In the genomic region with DNA sequence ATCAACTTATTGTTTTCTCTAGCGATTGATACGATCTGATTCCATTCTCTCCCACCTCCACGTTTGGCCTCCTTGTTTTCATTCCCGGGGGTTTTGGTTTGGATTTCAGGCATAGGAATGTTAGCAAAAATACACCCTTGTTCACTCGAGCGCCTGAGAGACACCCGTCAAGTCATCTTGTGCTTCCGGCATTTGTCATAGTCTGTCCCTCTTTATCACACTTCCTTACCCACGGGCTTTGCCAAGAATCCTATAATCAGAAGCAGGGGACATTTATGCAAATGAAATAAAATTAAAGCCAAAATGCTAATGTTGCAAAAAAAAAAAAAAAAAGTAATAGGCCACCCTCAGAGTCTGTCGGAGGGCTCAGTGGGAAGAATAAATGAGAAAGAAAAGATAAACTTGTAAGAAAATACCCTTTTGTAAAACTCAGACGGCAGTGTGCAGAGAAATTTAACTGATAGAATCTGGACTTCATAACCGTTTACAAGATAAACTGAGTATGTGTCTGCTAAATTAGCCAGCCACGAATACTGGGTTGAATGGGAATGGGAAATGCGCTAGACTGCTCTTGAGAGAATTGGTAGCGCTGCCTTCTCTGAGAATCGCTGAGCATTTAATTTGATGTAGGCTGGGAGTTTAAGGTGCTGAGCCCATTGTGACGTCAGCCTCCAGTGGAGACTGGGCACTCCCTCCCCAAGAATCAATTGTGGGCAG, we compare ENCODE assay signal across 9 mouse cellular contexts.
DNase-seq lines count a peak whose midpoint lies in the region; ATAC-seq and TF ChIP-seq lines count a peak whose summit lies in the region.
"Had no signal": no experiment of that assay in that cellular context is flagged by ENCODE, and none has a peak within 500 bp of the region (broad histone marks: within the 10 kb centered on the region; RNA-seq: fewer than 3 reads in every experiment).

No protein-coding gene starts in this region.

- no peak overlapping the region for H3K4me3 ChIP-seq in neural tube, embryonic 15.5 days (replicated peaks)
- no peak overlapping the region for H3K4me3 ChIP-seq in hindbrain, postnatal 0 days (ENCODE audit: low read length)
- H3K4me3 ChIP-seq: embryonic facial prominence, embryonic 12.5 days had no signal

- TF ChIP-seq CTCF in hindbrain, postnatal 0 days (IDR thresholded peaks at IDR 0.05; ENCODE audit: low read depth) = no peak

- H3K9ac ChIP-seq in neural tube, embryonic 15.5 days (replicated peaks) = no peak overlapping the region
- no peak overlapping the region for H3K9ac ChIP-seq in hindbrain, postnatal 0 days (replicated peaks; ENCODE audit: low read length)
- H3K9ac ChIP-seq: embryonic facial prominence, embryonic 12.5 days had no signal

- no peaks in the 10 kb centered on the region for H3K27me3 ChIP-seq in neural tube, embryonic 15.5 days (replicated peaks)
- no peaks in the 10 kb centered on the region for H3K27me3 ChIP-seq in hindbrain, postnatal 0 days (ENCODE audit: insufficient read depth, low read length)
- H3K27me3 ChIP-seq: embryonic facial prominence, embryonic 12.5 days had no signal

- no peak overlapping the region for H3K4me2 ChIP-seq in neural tube, embryonic 15.5 days
- 0 out of 2 replicates have a peak overlapping the region, but pooled peaks have one; percentile 18 for H3K4me2 ChIP-seq in hindbrain, postnatal 0 days (ENCODE audit: low read depth, low read length)
- H3K4me2 ChIP-seq: embryonic facial prominence, embryonic 12.5 days had no signal

- DNase-seq in heart, adult 18-20 months = peak; percentile 45 to 53
- no peak for DNase-seq in heart, postnatal 4 days
- DNase-seq in neural tube, embryonic 10.5 days (ENCODE audit: extremely low spot score, low spot score) = no peak
- peak; percentile 31 for DNase-seq in hindbrain, postnatal 0 days (ENCODE audit: low spot score)
- DNase-seq in telencephalon, adult 2 months (ENCODE audit: low read depth, low spot score) = peak; percentile 13
- DNase-seq in cerebellum, adult 11-12 months = no peak
- DNase-seq in urinary bladder, postnatal 14 days (ENCODE audit: low spot score) = no peak

- peak overlapping the region; percentile 38; the same call in 1 of the 2 replicates for H3K27ac ChIP-seq in neural tube, embryonic 15.5 days (replicated peaks)
- H3K27ac ChIP-seq in hindbrain, postnatal 0 days = peak overlapping the region; percentile 15; the same call in 1 of the 2 replicates
- H3K27ac ChIP-seq: embryonic facial prominence, embryonic 12.5 days had no signal

- ATAC-seq in neural tube, embryonic 15.5 days (ENCODE audit: low FRiP score) = no peak
- ATAC-seq in hindbrain, postnatal 0 days = 0 out of 2 replicates have a peak, but pooled peaks have one; percentile 33

- no peaks in the 10 kb centered on the region for H3K9me3 ChIP-seq in neural tube, embryonic 15.5 days (replicated peaks)
- H3K9me3 ChIP-seq in hindbrain, postnatal 0 days (ENCODE audit: low read length) = no peaks in the 10 kb centered on the region
- H3K9me3 ChIP-seq: embryonic facial prominence, embryonic 12.5 days had no signal

- H3K4me1 ChIP-seq in neural tube, embryonic 15.5 days = 0 out of 2 replicates have a peak, but pooled peaks cover 6% of the 10 kb centered on the region
- H3K4me1 ChIP-seq in hindbrain, postnatal 0 days (ENCODE audit: insufficient read depth, low read length) = peaks cover 3% of the 10 kb centered on the region; the same call in 1 of the 2 replicates

- H3K36me3 ChIP-seq in neural tube, embryonic 15.5 days = no peaks in the 10 kb centered on the region
- no peaks in the 10 kb centered on the region for H3K36me3 ChIP-seq in hindbrain, postnatal 0 days (ENCODE audit: insufficient read depth, low read length)
- H3K36me3 ChIP-seq: embryonic facial prominence, embryonic 12.5 days had no signal

- WGBS in neural tube, embryonic 15.5 days = 53% methylated on average over 17 of the region's 17 CpGs
- WGBS in hindbrain, postnatal 0 days = 33% methylated on average over 17 of the region's 17 CpGs

Comparison
In these comparisons a context has a peak if more than half of its experiments do, and no peak if none do; other contexts are left out.
1. DNase-seq: peak in heart, adult 18-20 months (2 of 2), hindbrain, postnatal 0 days (single experiment) and telencephalon, adult 2 months (single experiment); none in heart, postnatal 4 days (single experiment), neural tube, embryonic 10.5 days (single experiment), cerebellum, adult 11-12 months (single experiment) and urinary bladder, postnatal 14 days (single experiment).